Mouse (Mus musculus) stomach, embryonic 16.5 days (tissue): ENCODE data around the gene Adck1. TPM values are rescaled to one million over a fixed set of nuclear protein-coding genes. Genes with fewer than 3 reads are reported as not detected.
"Not testable (repeated sequence)": the region's sequence is repeated elsewhere in the genome, so short reads cannot be mapped to it uniquely, and the experiment has no call there.

Source experiments
- ATAC-seq: fragments of 200-750 bp; cut with Nextera tagmentation; 2 replicates; pipeline ENCODE4 v1.8.0; 2017; ENCODE audit warnings: moderate number of reproducible peaks, moderate TSS enrichment; ENCODE audit not compliant: insufficient read depth, low FRiP score
- H3K27ac ChIP-seq: fragments of 300-500 bp; sonication (generic); 2 replicates; pipeline ENCODE4 v1.5.1; 2014; ENCODE audit warnings: low read length
- H3K27me3 ChIP-seq: fragments of 300-500 bp; sonication (generic); 2 replicates; pipeline ENCODE4 v1.6.1; 2014; ENCODE audit warnings: low read length, control low read depth, mixed read lengths; ENCODE audit not compliant: control insufficient read depth, insufficient read depth
- H3K36me3 ChIP-seq: fragments of 300-500 bp; sonication (generic); 2 replicates; pipeline ENCODE4 v1.6.1; 2014; ENCODE audit warnings: low read length; ENCODE audit not compliant: control insufficient read depth, insufficient read depth
- H3K4me1 ChIP-seq: fragments of 300-500 bp; sonication (generic); 2 replicates; pipeline ENCODE4 v1.6.1; 2014; ENCODE audit warnings: low read length, control low read depth, mixed read lengths; ENCODE audit not compliant: control insufficient read depth, insufficient read depth
- H3K4me2 ChIP-seq: fragments of 300-500 bp; sonication (generic); 2 replicates; pipeline ENCODE4 v1.6.1; 2014; ENCODE audit warnings: low read depth, low read length, mixed read lengths
- H3K4me3 ChIP-seq: fragments of 300-500 bp; sonication (generic); replicated peaks from 2 replicates; pipeline ENCODE4 v1.5.1; 2014; ENCODE audit warnings: mild to moderate bottlenecking, low read length
- H3K9ac ChIP-seq: fragments of 300-500 bp; sonication (generic); 2 replicates; pipeline ENCODE4 v1.6.1; 2014; ENCODE audit warnings: low read length
- H3K9me3 ChIP-seq: fragments of 300-500 bp; sonication (generic); replicated peaks from 2 replicates; pipeline ENCODE4 v1.6.1; 2016; ENCODE audit warnings: low read length, control low read depth; ENCODE audit not compliant: control insufficient read depth
- WGBS: fragments of 180-500 bp; shearing (Covaris S2); extraction: QIAGEN DNeasy Blood & Tissue Kit; methylation state at CpG from one replicate; pipeline ENCODE4 v1.1.7; 2014; 5-methylcytosine and 5-hydroxymethylcytosine counted together
- polyA plus RNA-seq: library from polyadenylated mRNA; unstranded; fragments of >200 nt; fragmentation: Nextera tagmentation; extraction: Ambion mirVana; gene quantifications from 2 replicates; pipeline ENCODE4 v1.2.1, GENCODE M21; 2015

Adck1 gene
- polyA plus RNA-seq, 1 experiment from 2014 or later, result 16.7 TPM

DNA sequence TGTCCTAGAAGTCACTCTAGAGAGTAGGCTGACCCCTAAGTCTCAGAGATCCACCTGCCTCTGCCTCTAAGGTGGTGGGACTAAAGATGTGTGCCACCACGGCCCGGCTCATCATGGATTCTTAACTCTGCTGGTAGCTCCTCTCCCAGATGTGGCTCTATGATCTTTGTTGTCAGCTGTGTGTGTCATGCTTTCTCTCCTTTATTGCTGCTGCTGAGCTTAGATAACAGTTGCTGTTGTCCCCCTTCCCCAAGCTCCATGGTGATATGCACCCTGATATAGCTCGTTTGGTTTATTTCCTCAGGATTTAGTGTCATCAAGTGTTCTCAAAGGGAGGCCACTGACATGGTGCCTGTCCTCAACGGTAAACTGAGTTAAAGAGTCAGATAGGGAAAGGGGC, 9.3 kb downstream of the Adck1 start:
- H3K27ac ChIP-seq, ATAC-seq, H3K4me1 ChIP-seq, H3K9me3 ChIP-seq, H3K9ac ChIP-seq, H3K4me3 ChIP-seq, H3K27me3 ChIP-seq, H3K36me3 ChIP-seq, H3K4me2 ChIP-seq: not testable (repeated sequence)
- 81% methylated on average over 4 of the region's 4 CpGs for WGBS

DNA sequence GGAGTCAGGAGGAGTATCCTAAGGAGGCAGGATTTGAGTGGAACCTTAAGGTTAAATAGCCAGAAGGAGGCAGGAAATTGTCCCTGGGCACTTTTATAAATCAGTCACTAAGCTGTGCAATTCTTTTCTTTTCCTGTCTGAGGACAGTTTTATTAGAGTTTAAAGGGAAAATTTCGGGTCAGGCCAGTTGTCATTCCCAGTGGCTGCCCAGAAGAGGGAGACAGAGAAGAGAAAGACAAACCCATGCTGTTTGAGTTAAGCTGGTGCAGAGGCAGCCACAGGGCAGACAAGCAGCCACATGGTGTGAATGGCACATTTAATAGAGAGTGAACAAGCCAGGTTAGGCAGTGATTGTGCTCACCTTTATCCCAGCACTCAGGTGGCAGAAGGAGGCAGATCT, 10.0 kb downstream of the Adck1 start:
- WGBS, result 17% methylated on average over 1 of the region's 1 CpGs
- H3K9ac ChIP-seq, ATAC-seq: not testable (repeated sequence)

DNA sequence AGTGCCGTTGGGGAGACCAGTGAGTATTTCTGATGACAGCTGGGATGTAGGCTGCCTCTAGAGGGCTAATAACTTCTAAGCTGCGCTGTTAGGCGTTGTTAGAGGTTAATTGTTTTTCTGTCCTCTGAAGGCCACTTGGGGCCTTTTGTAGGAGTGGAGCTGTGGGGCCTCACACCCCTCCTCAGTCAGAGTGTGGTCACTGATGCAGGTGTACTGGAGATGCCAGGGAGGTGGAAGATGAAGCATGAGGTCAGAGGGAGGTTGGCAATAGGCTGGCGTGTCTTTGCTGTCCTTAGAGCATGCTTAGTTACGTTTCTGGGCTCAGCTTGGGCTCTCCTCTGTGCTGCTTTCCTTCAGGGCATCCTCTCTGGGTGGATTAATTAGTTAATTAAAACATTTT, 11.7 kb downstream of the Adck1 start:
- no peak overlapping the region for H3K9ac ChIP-seq
- 80% methylated on average over 5 of the region's 5 CpGs for WGBS
- H3K4me2 ChIP-seq, result no peak overlapping the region
- no peak overlapping the region for H3K27ac ChIP-seq
- no peaks in the 10 kb centered on the region for H3K36me3 ChIP-seq
- H3K4me1 ChIP-seq, result no peaks in the 10 kb centered on the region
- no peak for ATAC-seq
- H3K27me3 ChIP-seq, result no peaks in the 10 kb centered on the region
- H3K4me3 ChIP-seq, result no peak overlapping the region
- H3K9me3 ChIP-seq, result no peaks in the 10 kb centered on the region

More for the DNA sequence above, 10.0 kb downstream of the Adck1 start:
- not testable (repeated sequence) for H3K4me2 ChIP-seq, H3K4me1 ChIP-seq, H3K36me3 ChIP-seq, H3K4me3 ChIP-seq, H3K9me3 ChIP-seq, H3K27me3 ChIP-seq, H3K27ac ChIP-seq

DNA sequence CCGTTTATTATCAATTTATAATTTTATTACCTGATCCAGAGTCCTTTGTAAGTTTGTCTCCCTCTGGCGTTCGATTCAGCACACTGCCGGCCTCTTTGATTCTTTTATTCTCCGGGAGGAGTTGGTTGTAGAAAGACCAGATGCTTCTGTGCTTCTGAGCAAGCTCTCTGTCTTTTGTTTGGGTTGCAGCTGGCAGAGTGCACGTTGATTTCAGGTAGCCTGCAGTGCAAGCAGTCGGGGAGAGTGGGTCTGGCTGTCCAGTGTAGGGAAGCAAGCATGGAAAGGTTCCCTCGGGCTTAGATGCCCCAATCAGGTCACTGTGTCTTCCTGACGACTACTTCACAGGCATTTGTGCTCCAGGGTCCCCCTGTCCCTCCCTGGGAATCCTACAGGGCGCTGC, 16.5 kb downstream of the Adck1 start:
- H3K4me1 ChIP-seq, result no peaks in the 10 kb centered on the region
- H3K9me3 ChIP-seq, result no peaks in the 10 kb centered on the region
- no peak for ATAC-seq
- no peaks in the 10 kb centered on the region for H3K27me3 ChIP-seq
- 0 out of 2 replicates have a peak, but pooled peaks cover 5% of the 10 kb centered on the region for H3K36me3 ChIP-seq
- 35% methylated on average over 10 of the region's 10 CpGs for WGBS
- H3K9ac ChIP-seq, result no peak overlapping the region
- no peak overlapping the region for H3K4me2 ChIP-seq
- no peak overlapping the region for H3K4me3 ChIP-seq
- no peak overlapping the region for H3K27ac ChIP-seq

DNA sequence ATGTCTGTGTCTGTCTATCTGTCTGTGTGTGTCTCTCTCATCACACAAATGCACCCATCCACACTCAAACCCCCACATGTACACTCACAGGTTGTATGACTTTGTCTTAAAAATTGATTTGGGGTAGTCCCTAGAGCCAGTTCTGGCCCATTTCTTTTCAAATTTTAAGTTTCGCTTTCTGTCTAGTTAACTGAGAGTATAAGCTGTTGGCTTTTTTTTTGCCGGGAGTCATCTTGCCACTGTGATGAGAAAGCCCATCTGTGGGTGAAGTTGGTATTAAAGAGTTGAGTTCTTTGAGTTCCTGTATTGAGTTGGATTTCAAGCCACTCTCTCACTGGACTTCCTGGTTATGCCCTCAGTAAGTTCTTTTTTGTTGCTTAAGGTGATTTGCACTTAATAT, 17.9 kb downstream of the Adck1 start:
- no peak overlapping the region for H3K4me3 ChIP-seq
- no peak overlapping the region for H3K9ac ChIP-seq
- H3K9me3 ChIP-seq, result no peaks in the 10 kb centered on the region
- no peaks in the 10 kb centered on the region for H3K4me1 ChIP-seq
- H3K27ac ChIP-seq, result no peak overlapping the region
- no peak for ATAC-seq
- H3K4me2 ChIP-seq, result no peak overlapping the region
- WGBS, result 93% methylated on average over 2 of the region's 2 CpGs
- no peaks in the 10 kb centered on the region for H3K27me3 ChIP-seq
- H3K36me3 ChIP-seq, result 0 out of 2 replicates have a peak, but pooled peaks cover 5% of the 10 kb centered on the region

DNA sequence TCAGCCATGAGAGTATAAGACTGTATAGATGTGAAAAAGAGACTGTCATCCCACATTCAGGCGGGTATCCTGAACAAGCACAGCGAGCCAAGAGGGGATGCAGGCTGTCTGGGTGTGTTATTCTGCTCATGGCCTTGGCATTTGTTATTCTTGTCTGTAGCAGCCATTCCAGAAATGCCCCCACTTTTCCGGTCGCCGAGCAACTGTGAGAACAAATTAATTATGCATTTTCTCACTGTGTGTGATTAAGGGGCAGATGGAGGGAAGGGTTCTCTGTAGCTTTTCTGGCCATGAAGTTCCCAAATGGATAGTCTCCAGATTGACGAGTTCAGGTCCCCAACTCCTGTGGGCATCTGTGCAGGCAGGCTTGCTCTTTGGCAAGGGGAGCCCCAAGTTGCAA, 28.5 kb downstream of the Adck1 start:
- no peaks in the 10 kb centered on the region for H3K27me3 ChIP-seq
- H3K9me3 ChIP-seq, result no peaks in the 10 kb centered on the region
- no peaks in the 10 kb centered on the region for H3K36me3 ChIP-seq
- H3K9ac ChIP-seq, result no peak overlapping the region
- H3K27ac ChIP-seq, result no peak overlapping the region
- no peak overlapping the region for H3K4me3 ChIP-seq
- no peak overlapping the region for H3K4me2 ChIP-seq
- ATAC-seq, result no peak
- WGBS, result 88% methylated on average over 6 of the region's 6 CpGs
- no peaks in the 10 kb centered on the region for H3K4me1 ChIP-seq

DNA sequence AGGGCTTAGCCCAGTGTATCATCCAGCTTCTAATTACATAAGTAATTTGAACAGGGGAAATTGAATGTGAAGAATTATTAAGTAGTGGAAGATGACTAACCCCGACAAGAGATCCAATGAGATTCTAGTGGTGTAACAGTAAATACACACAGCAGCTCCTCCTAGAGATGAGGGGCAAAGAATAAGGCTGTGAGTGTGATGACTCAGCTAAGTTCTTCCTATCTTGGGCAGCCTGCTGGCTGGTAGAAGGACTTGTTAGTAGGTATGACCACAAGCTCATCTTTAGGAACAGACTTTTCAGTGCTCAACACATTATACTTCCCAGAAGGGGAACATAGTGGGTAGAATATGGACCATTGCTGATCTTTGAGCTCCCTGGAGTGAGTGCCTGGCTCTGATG, 38.3 kb downstream of the Adck1 start:
- no peak overlapping the region for H3K9ac ChIP-seq
- no peaks in the 10 kb centered on the region for H3K4me1 ChIP-seq
- no peak for ATAC-seq
- no peak overlapping the region for H3K4me3 ChIP-seq
- WGBS, result 73% methylated on average over 1 of the region's 1 CpGs
- H3K27me3 ChIP-seq, result no peaks in the 10 kb centered on the region
- H3K9me3 ChIP-seq, result no peaks in the 10 kb centered on the region
- H3K36me3 ChIP-seq, result no peaks in the 10 kb centered on the region
- no peak overlapping the region for H3K27ac ChIP-seq
- no peak overlapping the region for H3K4me2 ChIP-seq

DNA sequence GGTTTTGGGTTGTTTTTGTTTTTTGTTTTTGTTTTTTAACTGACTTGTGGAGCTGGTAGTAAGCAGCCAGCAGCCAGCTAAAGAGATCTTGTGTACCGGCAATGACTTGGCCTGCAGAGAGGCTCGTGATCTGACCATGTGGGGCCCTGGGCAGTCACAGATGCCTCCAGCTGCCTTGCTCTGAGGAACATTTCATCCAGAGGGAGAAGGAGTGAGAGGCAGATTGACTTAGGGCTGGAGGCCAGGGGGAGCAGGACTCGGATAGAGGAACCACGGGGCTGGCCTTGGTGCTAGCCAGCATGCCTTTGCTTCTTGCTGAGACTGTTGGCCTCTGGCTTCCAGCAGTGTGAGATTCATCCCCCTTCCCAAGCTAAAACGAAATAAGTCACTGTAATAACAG, 43.2 kb downstream of the Adck1 start:
- Histone ChIP-seq H3K27ac (no peak overlapping the region), H3K4me1 (no peaks in the 10 kb centered on the region), H3K4me3 (no peak overlapping the region), H3K4me2 (no peak overlapping the region), H3K9ac (no peak overlapping the region), H3K9me3 (no peaks in the 10 kb centered on the region), H3K27me3 (no peaks in the 10 kb centered on the region), H3K36me3 (no peaks in the 10 kb centered on the region)
- WGBS, result 49% methylated on average over 5 of the region's 5 CpGs
- no peak for ATAC-seq

DNA sequence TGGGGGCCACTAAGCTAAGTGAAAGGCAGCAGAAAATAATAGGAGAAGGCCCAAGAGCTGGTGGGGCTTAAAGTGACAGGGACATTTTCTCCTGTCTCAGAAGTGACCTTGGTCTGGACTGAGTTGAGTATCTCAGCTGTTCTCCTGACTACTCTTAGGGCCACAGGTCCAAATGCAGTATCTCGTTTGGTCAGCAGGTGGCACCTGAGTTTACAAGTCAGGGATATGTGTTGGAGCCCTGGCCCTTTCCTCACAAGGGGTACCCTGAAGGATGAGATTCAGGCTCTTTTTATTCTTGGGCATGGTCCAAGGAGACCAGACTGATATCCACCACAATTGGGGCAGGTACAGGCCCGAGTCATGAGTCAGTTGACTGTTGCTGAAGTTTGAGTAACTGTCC, 44.8 kb downstream of the Adck1 start:
- 21% methylated on average over 2 of the region's 2 CpGs for WGBS
- Histone ChIP-seq H3K9ac (no peak overlapping the region), H3K27ac (no peak overlapping the region), H3K4me3 (no peak overlapping the region), H3K4me1 (no peaks in the 10 kb centered on the region), H3K9me3 (no peaks in the 10 kb centered on the region), H3K27me3 (no peaks in the 10 kb centered on the region), H3K4me2 (no peak overlapping the region), H3K36me3 (no peaks in the 10 kb centered on the region)
- ATAC-seq, result no peak

DNA sequence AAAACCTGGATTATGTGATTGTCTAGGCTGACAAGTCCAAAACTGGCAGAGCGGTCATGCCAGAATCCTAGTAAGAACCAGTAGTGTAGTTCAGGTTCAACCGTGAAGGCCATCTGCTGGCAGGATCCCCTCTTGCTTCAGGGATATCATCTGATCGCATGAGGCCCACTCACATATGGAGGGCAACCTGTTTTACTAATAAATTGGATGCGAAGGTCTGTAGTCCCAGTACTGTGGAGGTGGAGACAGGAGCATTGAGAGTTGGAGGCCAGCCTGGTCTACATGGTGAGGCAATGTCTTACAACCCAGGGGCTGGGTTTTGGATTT, 47.6 kb downstream of the Adck1 start:
- no peak for ATAC-seq
- no peak overlapping the region for H3K9ac ChIP-seq
- no peaks in the 10 kb centered on the region for H3K4me1 ChIP-seq
- H3K9me3 ChIP-seq, result no peaks in the 10 kb centered on the region
- H3K27me3 ChIP-seq, result no peaks in the 10 kb centered on the region
- WGBS, result 91% methylated on average over 4 of the region's 4 CpGs
- no peak overlapping the region for H3K4me2 ChIP-seq
- H3K36me3 ChIP-seq, result no peaks in the 10 kb centered on the region
- no peak overlapping the region for H3K4me3 ChIP-seq
- H3K27ac ChIP-seq, result no peak overlapping the region
